Mouse (Mus musculus) liver, embryonic 14.5 days (tissue): ENCODE data around the gene Apoh.

ENCODE experiments used
- CTCF ChIP-seq: IDR thresholded peaks from 2 replicates; pipeline ENCODE4 v1.5.1; 2016; ENCODE audit warnings: antibody characterized with exemption, low read depth, control low read depth
- EP300 ChIP-seq: IDR thresholded peaks from 2 replicates; pipeline ENCODE4 v1.6.1; 2016; ENCODE audit warnings: antibody characterized with exemption, low read depth

DNA sequence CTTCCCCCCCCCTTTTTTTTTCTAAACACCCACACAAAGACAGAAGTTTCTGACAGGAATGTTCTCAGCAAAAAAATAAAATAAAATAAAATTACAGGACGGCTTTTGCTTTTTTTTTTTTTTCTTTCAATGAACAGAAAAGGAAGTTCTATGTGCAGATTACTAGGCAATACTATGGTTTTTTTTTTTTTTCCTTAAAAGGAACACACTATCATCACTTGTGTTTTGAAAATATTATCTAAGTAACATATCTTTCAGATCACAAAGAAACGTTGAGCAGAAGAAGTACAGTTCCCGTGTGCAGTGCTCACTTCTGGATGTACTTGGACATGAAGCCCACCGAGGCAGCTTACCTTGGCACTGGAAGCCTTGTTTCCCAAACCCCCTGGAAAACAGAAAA lies 2.9 kb upstream of the Apoh start:
- TF ChIP-seq CTCF (no peak), EP300 (no peak)
